Mouse (Mus musculus) right cerebral cortex, postnatal 4 days (tissue): ENCODE measurements around the gene Rasgef1b.

ENCODE experiments used
- DNase-seq: peaks from one replicate; pipeline ENCODE4 v3.0.0-alpha.2; 2022

The Rasgef1b gene

DNA sequence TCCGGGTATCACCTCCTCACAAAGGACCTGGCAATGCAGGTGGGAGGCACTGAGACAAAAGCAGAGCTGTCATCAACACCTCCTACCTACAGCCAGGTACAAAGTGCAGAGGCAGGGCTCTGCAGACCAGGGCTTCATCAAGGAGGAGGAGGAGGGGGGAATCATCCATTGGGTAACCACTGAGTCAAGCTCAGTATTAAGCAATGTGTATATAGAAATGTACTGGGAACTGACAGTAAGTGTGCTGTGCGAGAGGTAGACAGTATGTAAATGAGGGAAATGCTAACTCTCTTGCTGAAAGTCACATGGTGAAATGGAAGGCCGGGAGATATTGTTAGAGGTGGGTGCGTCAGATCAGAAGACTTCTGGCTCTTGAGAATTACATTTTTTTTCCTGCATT is 294.6 kb downstream of the Rasgef1b start:
- no peak for DNase-seq

DNA sequence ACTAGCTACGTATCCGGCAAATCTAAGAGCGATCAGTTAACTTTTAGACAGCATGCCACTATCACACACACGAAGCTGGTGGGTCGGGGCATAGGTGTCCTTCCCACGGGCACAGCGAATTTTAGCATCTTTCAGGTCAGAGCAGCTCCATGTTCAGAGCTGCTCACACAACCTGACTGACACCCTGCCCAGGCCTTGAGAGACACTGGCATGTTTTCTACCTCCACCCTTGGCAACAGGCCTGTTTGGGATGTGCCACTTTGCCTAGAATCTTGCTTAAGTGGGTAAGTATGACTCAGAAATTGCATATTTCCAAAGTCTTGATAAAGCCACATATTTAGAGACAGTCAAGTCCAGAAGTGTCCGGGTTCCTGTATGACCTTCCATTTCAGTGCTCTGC is 296.4 kb downstream of the Rasgef1b start:
- DNase-seq = no peak

DNA sequence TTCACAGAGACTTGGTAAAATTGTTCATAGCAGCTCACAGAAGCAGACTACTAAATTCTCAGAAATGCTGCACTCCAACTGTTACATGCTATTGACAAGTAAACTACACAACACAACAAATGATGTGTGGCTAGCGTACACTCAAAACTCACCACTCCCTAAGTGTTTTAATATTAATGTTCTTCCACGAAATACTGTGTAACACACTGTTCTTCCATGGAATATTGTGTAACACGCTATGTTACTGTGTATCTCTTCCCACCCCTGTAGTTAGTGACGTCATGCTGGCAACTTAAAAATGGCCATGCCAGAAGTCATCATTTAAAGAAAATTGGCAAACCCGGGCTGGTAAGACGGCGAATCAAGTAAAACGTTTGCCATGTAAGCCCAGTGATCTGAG is 299.6 kb downstream of the Rasgef1b start:
- no peak for DNase-seq

DNA sequence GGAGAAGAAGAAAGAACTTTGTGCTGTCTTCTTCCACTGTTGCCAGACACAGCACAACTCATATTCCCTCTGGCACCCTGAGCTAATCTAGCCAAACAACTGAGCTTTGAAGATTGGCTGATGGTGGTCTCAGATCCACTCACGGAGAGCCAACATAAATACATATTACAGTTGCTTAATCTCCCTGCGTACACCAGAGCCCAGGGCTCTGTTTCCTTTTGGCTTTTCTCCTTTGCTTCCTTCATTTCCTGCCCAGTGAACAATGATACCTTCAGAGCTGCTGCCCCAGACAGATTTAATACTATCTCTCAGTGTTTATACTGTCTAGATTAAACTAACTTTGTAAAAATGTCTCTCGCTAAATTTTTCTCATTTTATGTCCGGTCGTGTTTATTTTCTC is 300.2 kb downstream of the Rasgef1b start:
- no peak for DNase-seq

DNA sequence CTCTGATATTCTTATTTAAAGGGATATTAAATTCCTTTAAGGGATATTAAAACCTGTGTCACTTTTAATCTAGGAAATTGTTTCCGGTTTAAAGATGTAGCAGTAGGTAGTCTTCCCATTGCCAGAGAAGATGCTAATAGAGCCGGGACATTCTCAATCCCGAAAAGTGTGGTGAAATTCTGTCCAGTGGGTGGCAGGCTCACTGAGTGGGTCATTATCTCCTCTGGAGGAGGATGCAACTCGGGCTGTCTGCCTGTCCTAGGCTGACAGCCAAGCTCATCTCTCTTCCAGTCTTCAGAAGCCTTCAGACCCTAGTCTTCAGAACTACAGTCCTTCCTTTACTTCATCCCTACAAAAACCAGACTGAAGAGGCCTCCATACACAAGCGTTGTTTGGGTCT is 305.6 kb downstream of the Rasgef1b start:
- no peak for DNase-seq

DNA sequence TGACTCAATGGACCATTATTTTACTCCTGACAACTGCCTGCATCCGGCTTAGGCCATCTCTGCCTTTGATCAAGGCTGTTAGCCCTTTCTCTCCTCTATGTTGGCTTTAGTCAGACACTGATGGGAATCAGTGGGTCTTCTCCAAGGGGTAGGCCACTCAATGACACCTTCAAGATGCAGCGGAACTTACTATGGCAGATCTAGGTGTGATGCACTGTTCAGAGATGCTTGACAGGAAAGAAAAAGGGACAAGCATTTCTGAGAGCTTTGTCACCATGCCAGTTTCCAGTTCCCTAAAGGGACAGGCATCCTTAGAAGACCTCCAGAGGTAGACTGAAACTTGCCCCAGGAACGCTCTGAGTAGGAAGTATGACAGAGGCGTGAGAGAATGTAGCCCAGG is 306.0 kb downstream of the Rasgef1b start:
- DNase-seq = no peak

DNA sequence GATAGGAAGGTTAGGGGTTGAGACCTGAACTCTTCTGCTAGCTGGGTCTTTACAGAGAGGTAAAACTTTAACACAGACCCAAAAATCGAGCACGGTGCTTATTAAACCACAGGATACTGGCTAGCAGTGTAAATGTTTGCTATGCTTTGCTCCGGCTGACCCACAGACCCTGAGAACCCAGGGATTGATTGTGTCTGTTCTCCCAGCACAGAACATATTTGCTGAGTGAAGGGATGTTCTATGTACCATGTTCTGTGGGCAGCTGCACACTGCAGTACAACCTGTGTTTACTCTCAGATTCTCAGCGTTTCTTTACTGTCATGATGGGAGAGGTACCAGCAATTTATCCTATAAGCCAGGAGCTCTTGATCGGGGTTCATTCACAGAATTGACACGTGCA is 306.8 kb downstream of the Rasgef1b start:
- no peak for DNase-seq

DNA sequence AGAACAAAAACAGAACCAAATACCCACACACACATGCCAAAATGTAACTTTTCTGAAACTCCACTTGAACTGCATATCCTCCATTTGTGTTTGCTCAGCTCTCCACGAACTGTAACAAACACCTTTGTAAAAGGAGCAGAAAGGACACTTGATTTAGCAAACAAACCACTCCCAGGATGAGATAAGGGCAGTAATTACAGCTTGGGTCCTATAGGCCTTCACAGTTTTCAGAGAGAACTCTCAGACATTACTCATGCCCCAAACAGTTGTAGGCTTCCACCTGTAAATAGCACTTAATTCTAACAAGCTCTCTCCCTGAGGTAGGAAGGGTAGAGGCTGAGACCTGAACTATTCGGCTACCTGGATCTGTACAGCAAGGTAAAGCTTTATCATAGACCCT is 309.0 kb downstream of the Rasgef1b start:
- no peak for DNase-seq

DNA sequence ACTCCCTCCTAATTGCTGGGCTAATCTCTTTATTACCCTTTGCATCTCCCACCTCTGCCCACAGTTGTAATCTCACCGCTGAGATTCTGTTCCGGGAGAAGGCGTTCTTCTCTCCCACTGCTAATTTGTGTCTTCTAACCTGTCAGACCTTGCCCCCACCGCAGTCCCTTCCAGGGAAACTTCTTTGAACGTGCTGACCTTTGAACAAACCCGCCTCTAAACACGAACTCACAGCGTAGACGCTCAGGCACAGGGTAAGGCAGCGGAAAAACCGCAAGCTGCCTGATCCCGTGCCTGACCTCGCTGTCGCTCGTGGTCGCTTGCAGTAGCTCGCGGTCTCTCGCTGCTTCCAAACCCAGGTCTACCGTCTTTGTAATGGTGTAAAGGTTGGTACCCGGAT is 312.0 kb downstream of the Rasgef1b start:
- DNase-seq = no peak

DNA sequence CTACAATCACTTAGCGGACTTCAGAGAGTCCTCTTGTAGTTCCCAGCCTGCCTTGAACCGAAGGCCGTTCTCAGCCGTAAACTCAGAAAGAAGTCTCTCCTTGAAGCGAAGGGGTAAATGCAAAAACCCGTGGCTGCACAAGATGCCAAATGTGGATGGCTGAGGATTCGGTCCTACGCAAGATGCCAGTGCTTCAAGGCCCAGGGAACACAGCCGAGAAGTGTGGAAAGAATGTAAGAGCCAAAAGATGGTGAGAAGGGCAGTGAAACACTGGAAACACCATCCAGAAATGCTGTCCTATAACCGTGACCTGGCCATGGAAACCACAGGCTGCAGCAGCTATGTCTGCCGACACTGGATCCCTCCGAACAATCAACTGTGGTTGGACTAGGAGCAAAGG is 313.2 kb downstream of the Rasgef1b start:
- no peak for DNase-seq

DNA sequence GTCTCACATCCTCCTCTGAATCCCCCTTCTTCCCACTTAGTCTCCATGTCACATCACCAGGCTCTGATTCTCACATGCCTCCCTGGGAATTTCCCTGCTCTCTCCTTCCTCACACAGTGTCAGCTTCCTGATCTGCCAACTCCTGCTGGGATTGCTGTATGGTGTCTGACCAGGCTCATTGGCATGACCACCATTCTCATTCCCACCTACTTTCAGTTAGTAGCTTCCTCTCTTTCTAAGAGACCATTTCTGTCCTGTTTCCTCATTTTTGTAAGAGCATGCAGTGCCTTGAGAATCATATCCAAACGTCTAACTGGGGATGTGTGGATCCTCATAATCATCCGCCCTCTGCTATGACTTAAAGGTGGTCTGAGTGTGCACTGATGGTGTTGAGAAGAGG is 313.8 kb downstream of the Rasgef1b start:
- DNase-seq = no peak

DNA sequence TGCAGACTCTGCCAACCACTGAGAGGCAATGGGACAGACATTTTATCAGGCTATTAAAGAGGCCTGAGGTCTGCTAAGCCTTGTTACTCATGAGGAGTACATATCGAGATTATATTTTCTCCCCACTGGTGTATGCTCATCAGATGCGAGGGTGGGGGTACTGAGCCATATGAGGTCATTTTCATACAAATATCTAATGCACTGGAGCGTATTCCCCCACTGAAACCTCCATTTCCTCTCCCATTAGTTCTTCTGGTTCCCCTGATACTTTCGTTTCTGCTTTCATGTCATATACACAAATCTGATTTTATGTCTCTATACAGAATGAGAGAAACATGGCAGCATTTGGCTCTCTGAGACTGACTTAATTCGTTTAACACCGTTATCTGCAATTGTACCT is 314.6 kb downstream of the Rasgef1b start:
- DNase-seq = no peak

DNA sequence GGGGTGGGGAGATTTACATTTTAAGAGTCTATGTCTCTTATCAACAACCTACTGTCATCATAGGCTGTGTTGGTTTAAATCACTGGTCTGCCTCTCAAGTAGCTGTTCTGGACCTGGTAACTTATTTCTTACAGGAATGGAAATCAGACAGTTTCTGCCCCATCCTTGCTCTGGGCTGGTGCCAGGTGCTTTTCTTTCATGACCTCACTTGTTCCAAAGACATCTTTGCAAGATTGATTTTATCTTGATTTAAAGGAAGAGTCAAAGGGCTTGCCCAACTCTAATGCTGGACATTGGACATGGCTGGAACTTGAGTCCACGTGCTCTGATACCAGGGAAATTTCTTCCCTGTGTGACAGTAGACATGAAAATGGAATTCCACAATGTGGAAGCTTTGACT is 315.0 kb downstream of the Rasgef1b start:
- no peak for DNase-seq

DNA sequence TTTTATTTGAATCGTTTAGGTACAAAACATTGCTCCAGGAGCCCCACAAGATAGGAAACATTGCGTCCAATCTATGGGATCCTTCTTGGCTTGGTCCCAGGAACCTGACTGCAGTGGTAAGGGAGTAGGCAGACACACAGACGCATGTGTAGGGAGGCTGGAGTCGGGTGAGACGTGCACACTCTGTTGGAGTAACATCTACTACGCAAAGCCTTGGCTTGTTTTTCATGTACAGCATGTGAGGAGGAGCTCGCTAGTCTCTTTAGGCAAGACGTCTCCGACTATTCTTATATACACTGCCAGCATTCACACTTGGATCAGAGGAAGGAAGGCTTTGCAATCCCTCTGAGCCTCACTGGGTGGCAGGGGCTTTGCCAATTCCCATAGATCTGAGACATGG is 315.5 kb downstream of the Rasgef1b start:
- DNase-seq = no peak

DNA sequence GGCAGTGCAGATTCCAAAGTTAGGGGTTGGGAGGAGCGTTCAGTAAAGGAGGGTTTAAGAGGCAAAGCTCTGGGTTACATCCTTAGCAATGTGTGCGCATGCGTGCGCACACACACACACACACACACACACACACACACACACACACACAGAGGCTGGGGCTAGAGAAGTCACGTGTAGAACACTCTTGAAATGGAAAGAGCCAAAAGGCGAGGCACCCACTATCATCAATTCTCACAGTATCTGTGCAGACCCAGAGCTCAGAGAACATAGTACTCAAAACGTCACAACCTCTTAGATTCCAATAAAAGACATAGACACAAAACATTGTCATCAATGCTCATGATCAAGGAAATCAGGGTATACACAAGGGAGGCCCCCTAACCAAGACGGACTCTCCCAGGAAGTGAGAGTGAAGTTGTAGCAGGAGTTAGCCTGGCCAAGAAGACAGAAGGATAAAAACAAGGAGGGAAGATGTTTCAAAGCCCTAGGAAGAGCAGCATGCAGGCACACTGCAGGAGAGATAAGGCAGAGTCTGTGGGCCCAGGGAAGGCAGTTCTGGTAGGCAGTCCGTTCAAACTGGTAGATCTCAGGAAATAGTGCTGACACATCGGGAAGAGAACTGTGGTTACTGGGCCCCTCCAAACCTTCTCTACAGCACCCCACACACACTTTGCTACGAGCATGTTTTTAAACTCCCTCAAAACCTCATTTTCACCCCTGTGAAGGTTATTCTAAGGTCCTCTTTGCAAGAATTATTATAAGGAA is 324.3 kb downstream of the Rasgef1b start:
- no peak for DNase-seq

DNA sequence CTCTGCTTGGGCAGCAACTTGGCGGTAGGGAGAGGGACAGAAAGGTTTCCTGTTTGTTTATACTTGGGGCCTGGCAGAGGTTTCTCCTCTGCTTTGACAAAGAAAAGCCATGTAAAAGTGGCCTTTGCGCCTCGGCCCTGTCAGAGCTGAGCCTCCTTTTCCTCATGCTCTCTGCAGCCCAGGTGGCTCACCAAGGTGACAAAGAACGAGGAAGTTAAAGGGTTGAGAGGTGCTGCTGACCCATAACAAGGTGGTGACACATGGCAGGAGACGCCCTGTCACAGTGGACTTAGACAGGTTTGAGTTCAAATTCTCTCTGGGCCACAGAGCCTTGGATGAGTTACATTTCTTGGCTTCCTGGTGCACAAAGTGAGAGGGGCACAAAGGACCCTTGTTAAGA is 325.5 kb downstream of the Rasgef1b start:
- no peak for DNase-seq

DNA sequence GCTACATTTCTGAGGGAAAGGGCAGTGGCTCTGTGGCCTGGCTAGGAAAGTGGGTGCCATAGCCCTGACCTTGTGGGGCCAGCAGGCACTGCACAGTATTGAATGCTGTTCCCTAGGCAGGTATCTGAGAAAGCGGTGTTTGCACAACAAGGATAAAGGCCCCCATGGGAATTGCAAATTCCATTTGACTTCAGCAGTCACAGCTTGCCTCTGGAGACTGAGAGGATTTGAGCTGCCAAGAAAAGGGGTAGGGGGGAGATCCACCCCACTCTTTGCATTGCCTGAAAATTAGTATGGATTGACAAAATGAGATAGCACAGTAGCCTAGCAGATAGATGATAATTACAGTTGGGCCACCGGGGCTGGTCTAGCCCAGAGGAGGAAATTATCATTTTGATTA is 326.1 kb downstream of the Rasgef1b start:
- DNase-seq = no peak

DNA sequence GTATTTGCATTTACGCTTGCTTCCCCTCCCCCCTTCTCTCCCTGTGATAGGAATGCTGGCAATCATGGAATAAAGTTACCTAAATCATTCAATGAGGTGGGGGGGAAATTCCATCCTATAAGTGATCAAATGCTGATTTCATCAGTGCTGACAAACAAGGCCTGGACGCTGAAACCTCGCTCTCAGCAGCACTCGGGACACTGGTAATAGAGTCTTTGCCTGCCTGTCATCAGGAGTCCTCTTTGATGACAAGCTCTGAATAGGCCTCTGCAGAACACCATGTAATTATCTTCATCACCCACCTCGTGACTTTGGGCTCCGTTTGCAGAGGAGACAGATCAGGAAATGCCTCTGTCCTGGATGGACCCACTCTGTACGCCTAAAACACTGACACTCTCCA is 326.6 kb downstream of the Rasgef1b start:
- no peak for DNase-seq

DNA sequence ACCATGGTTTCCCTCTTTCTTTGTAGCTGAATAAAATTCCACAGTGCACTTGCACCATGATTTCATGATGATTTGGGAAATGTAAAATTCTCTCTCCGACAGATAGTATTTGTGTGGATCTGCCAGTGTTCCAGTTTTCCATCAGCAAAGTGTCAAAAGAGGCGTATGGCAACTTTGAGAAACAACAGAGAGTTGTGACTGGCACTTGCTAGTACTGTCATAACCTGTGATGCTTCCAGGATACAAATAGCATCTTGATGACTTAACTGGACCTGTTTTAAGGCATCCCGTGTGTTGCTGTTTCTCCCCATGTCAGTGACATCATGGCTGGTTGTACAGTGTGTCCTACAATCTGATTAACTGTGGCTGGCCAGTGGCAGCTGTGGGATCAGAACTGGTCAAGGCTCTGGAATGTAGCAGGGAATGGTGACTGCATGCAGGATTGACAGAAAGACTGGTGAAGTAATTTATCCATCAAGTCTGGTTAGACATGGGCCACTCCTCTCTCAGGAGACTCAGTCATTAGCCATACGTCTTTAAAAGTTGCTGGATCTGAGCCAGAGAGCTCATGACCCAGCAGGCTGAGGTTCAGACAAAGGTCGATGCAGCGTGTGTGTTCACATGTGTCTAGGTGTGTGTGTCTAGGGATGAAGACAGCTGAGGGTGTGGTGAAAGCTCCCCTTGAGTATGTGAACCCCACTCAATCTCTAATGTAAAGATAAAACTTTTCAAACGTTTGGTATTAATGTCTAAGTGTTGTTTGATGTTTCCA is 328.8 kb downstream of the Rasgef1b start:
- DNase-seq = no peak

DNA sequence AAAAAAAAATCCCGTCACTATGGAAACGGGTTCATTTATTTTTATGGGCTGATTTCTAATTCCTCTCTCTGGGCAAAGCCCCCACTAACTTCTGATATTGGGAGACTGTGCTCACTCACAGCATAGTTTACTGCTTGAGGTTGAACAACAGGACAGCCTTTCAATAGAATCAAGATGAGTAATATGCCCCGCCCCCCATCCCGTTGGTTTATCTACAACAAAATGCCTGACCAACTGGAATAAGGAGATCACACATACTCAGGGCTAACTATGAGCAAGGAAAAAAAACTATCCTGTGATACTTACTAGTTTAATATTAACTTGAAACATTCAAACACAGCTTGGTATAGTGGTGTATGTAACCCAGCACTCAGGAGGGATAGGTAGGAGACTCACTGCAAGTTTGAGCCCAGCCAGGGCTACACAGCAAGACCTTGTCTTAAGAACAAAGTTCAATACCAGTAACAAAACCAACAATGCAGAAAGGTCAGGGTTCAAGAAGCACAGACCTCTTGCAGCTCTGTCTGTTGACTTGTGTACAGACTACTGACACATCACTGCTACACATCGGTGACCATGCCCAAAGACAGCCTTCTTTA is 330.3 kb downstream of the Rasgef1b start:
- DNase-seq = no peak

DNA sequence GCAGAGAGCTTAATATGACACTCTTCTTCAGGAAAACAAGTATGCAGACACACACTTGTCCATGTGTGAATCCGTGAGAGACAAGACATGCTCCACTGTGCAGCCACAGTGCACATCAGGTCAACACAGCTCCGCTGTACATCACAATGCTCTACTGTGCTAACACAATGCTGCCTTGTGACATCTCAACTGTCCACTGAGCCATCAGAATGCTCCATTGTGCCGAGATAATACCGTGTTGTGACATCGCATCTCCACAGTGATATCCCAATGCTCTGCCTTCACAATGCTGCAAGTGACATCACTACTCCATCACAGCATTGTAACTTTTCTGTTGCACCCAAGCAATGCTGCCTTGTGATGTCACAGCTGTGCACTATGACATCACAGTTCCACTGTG is 334.3 kb downstream of the Rasgef1b start:
- no peak for DNase-seq

DNA sequence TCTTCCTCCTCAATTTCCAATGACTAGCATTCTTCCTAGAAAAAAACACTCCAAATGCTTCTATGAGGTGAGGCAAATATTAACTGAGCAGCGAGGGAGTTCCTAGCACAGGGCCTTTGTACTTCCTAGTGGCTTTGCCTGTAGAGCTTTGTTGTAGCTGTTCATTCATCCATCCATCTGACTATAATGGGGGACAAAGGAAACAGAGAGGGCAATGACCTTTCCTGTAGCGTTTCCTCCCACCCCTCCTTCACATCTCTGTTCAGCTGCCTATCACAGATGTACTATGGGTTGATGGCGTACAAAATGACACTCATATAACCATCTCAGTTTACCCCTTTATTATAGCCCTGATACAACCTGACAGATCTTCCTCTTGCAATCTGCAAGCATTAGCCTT is 337.3 kb downstream of the Rasgef1b start:
- no peak for DNase-seq

DNA sequence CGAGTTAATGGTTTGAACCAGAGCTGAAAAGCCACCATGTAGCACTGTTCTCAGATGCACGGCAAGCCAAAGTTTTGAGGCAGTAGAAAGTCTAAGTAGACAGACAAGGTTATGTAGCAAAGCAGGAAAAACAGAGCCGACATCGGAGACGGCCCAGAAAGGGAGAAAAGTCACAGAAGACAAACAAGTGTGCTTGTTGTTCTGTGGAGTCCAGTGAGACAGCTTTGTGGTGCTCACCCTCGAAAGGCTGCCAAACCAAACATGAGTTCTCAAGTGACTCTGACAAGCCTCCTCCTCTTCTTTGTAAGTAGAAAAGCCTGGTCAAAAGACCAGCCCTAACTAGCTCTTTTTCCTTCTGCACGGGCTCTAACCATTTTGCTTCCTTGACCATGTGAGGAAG is 338.1 kb downstream of the Rasgef1b start:
- no peak for DNase-seq

DNA sequence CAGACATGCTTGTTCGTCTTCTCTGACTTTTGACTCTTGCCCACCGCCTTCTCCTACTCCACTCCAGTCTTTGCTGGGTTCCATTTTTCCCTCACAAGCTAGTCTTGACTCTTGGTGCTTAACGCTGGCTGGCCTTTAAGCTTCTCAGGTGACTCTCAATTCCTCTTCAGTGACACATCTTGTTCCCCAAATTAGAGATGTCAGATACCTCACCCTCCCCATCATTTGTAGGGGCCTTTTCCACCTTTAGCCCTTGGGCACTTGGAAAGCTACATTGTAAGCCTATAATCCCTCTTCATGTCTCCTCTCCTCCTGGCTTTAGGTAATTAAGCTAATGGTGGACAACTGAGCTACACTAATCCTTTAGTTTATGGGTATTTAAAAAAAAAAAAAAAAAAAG is 338.6 kb downstream of the Rasgef1b start:
- DNase-seq = no peak
